Mouse (Mus musculus): ENCODE measurements around the gene 4933428G20Rik.

- TF ChIP-seq MAX (IDR thresholded peaks at IDR 0.05; ENCODE audit: low read depth) (no peak), POLR2A (IDR thresholded peaks at IDR 0.05; ENCODE audit: insufficient read length, low read depth) (no peak), TCF3 (IDR thresholded peaks at IDR 0.05; ENCODE audit: insufficient read length, low read depth) (no peak), E2F4 (IDR thresholded peaks at IDR 0.05; ENCODE audit: insufficient read depth) (no peak), USF1 (IDR thresholded peaks at IDR 0.05; ENCODE audit: low read depth) (no peak), CEBPB (IDR thresholded peaks at IDR 0.05; ENCODE audit: insufficient read depth, poor library complexity, severe bottlenecking) (no peak), MYOD1 (IDR thresholded peaks at IDR 0.05; ENCODE audit: control insufficient read depth in 1 of 3, insufficient read length in 2 of 3, low read depth in 2 of 3) (no peak), TCF12 (IDR thresholded peaks at IDR 0.05; ENCODE audit: insufficient read depth, poor library complexity, severe bottlenecking) (no peak), POLR2AphosphoS2 (IDR thresholded peaks at IDR 0.05; ENCODE audit: insufficient read length, low read depth) (peak; percentile 34)
Measured at GRCm38 (mm10) chr11:97502383-97502782, 2.2 kb upstream of the 4933428G20Rik start.

All from myocyte (in vitro differentiated cells).